Mouse (Mus musculus) lung, embryonic 16.5 days (tissue): ENCODE measurements around the gene Eml4. TPM values are rescaled to one million over a fixed set of nuclear protein-coding genes. Genes with fewer than 3 reads are reported as not detected.

Experiments used
- ATAC-seq: fragments of 200-750 bp; cut with Nextera tagmentation; 2 replicates; pipeline ENCODE4 v1.8.0; 2017; ENCODE audit warnings: low read depth, mild to moderate bottlenecking, moderate library complexity
- H3K27ac ChIP-seq: fragments of 300-500 bp; sonication (generic); 2 replicates; pipeline ENCODE4 v1.5.1; 2014; ENCODE audit warnings: mild to moderate bottlenecking, control low read depth, low read length
- H3K27me3 ChIP-seq: fragments of 300-500 bp; sonication (generic); 2 replicates; pipeline ENCODE4 v1.6.1; 2014; ENCODE audit warnings: low read depth, low read length, mixed read lengths; ENCODE audit not compliant: control insufficient read depth, insufficient read depth
- H3K36me3 ChIP-seq: fragments of 300-500 bp; sonication (generic); 2 replicates; pipeline ENCODE4 v1.6.1; 2014; ENCODE audit warnings: low read length; ENCODE audit not compliant: control insufficient read depth, insufficient read depth
- H3K4me1 ChIP-seq: fragments of 300-500 bp; sonication (generic); replicated peaks from 2 replicates; pipeline ENCODE4 v1.6.1; 2014; ENCODE audit warnings: low read length, mixed read lengths; ENCODE audit not compliant: control insufficient read depth, insufficient read depth
- H3K4me2 ChIP-seq: fragments of 300-500 bp; sonication (generic); 2 replicates; pipeline ENCODE4 v1.6.1; 2014; ENCODE audit warnings: low read depth, low read length, control low read depth
- H3K4me3 ChIP-seq: fragments of 300-500 bp; sonication (generic); 2 replicates; pipeline ENCODE4 v1.5.1; 2014; ENCODE audit warnings: mild to moderate bottlenecking, low read length, control low read depth
- H3K9ac ChIP-seq: fragments of 300-500 bp; sonication (generic); 2 replicates; pipeline ENCODE4 v1.6.1; 2014; ENCODE audit warnings: low read length, control low read depth
- H3K9me3 ChIP-seq: fragments of 300-500 bp; sonication (generic); 2 replicates; pipeline ENCODE4 v1.6.1; 2016; ENCODE audit warnings: low read length; ENCODE audit not compliant: control insufficient read depth
- WGBS: fragments of 180-500 bp; shearing (Covaris S2); extraction: QIAGEN DNeasy Blood & Tissue Kit; methylation state at CpG from one replicate; pipeline ENCODE4 v1.1.7; 2014; 5-methylcytosine and 5-hydroxymethylcytosine counted together
- polyA plus RNA-seq: library from polyadenylated mRNA; unstranded; fragments of >200 nt; fragmentation: Nextera tagmentation; extraction: Ambion mirVana; gene quantifications from 2 replicates; pipeline ENCODE4 v1.2.1, GENCODE M21; 2015

Eml4 gene
- polyA plus RNA-seq, 1 experiment from 2014 or later: 28.6 TPM

GRCm38 (mm10) chr17:83394013-83394412 is 43.3 kb downstream of the Eml4 start:
- Histone ChIP-seq H3K27me3 (no peaks in the 10 kb centered on the region), H3K4me2 (no peak overlapping the region), H3K9ac (no peak overlapping the region), H3K9me3 (no peaks in the 10 kb centered on the region), H3K36me3 (no peaks in the 10 kb centered on the region), H3K4me3 (no peak overlapping the region), H3K4me1 (peaks cover 13% of the 10 kb centered on the region), H3K27ac (no peak overlapping the region)
- 81% methylated on average over 3 of the region's 3 CpGs for WGBS
- ATAC-seq: no peak

- H3K9ac ChIP-seq: no peak overlapping the region
- no peaks in the 10 kb centered on the region for H3K9me3 ChIP-seq
- H3K4me1 ChIP-seq: peaks cover 16% of the 10 kb centered on the region
- no peak overlapping the region for H3K4me3 ChIP-seq
- H3K36me3 ChIP-seq: no peaks in the 10 kb centered on the region
- peak overlapping the region; percentile 16; the same call in 1 of the 2 replicates for H3K4me2 ChIP-seq
- peak overlapping the region; percentile 91 for H3K27ac ChIP-seq
- whole genome bisulfite sequencing: 21% methylated on average over 6 of the region's 6 CpGs
- ATAC-seq: peak; percentile 67
- H3K27me3 ChIP-seq: no peaks in the 10 kb centered on the region
Measured at GRCm38 (mm10) chr17:83397571-83398100, 46.9 kb downstream of the Eml4 start.

DNA sequence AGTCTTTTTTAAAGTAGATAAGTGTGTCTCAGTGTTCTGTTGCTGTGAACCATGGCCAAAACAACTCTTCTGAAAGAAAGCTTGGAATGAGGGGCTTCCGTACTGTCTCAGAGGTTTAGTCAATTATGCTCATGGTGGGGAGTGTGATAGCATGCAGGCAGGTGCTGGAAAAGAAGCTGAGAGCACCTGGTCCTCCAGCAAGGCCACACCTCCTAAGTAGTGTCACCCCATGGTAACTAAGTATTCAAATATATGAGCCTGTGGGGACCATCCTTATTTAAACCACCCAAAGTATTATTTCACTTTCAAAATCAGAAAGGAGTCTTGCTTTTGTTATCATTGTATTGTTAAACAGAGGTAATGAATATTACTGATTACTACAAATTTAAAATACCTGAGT is 48.0 kb downstream of the Eml4 start:
- WGBS: 91% methylated on average over 1 of the region's 1 CpGs
- H3K4me1 ChIP-seq: peaks cover 16% of the 10 kb centered on the region
- peaks cover 7% of the 10 kb centered on the region for H3K36me3 ChIP-seq
- H3K27ac ChIP-seq: no peak overlapping the region
- no peak overlapping the region for H3K4me3 ChIP-seq
- no peak for ATAC-seq
- H3K4me2 ChIP-seq: no peak overlapping the region
- no peaks in the 10 kb centered on the region for H3K27me3 ChIP-seq
- no peaks in the 10 kb centered on the region for H3K9me3 ChIP-seq
- no peak overlapping the region for H3K9ac ChIP-seq

DNA sequence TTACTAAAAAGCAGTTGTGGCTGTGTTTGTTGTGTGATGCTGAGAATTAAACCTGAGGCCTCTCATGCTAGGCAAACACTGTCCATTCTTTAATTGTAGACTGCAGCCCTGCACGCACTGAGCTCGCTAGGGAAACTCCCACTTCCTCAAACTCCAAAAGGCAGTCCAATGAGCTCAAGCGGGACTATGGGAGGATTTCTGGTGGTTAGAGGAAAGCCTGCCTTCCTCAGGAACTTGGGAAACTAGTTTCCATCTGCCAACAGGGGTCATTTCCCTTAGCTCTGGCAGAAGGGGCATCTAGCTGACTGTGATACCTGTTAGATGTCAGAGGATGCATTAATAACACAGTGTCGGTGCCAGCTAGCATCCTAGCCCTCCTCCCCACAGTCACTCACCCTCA is 79.9 kb downstream of the Eml4 start:
- ATAC-seq: no peak

GRCm38 (mm10) chr17:83443406-83443805 is 92.7 kb downstream of the Eml4 start:
- WGBS: 73% methylated on average over 4 of the region's 4 CpGs
- Histone ChIP-seq H3K27me3 (no peaks in the 10 kb centered on the region), H3K4me2 (no peak overlapping the region), H3K4me3 (no peak overlapping the region), H3K4me1 (no peaks in the 10 kb centered on the region), H3K9me3 (no peaks in the 10 kb centered on the region), H3K36me3 (peaks cover 23% of the 10 kb centered on the region), H3K27ac (no peak overlapping the region), H3K9ac (no peak overlapping the region)
- ATAC-seq: no peak

More for the DNA sequence above, 79.9 kb downstream of the Eml4 start:
- Histone ChIP-seq H3K4me1 (no peaks in the 10 kb centered on the region), H3K4me2 (no peak overlapping the region), H3K27ac (no peak overlapping the region), H3K36me3 (peaks cover 13% of the 10 kb centered on the region), H3K9ac (no peak overlapping the region), H3K4me3 (no peak overlapping the region), H3K9me3 (no peaks in the 10 kb centered on the region), H3K27me3 (no peaks in the 10 kb centered on the region)
- 65% methylated on average over 4 of the region's 4 CpGs for WGBS

DNA sequence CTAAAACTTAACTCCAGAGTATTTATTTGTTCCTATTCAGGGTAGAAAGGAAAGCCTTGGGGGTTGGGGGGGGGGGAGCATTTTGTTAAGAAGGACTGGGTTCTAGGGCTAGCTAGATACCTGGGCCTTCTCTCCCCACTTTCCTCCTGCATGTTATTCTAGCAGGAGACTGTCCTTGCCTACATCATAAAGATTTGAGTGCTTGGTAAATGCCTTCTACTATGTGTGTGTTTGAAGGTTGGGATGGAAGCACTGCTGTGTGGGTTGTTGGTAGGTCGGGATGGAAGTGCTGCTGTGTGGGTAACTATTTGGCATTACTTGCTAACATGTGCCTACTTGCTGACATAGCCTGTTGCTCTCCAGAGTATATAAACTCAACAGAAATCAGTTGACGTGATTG is 98.9 kb downstream of the Eml4 start:
- Histone ChIP-seq H3K9ac (no peak overlapping the region), H3K27me3 (no peaks in the 10 kb centered on the region), H3K4me2 (no peak overlapping the region), H3K36me3 (peaks cover 28% of the 10 kb centered on the region), H3K27ac (no peak overlapping the region), H3K9me3 (no peaks in the 10 kb centered on the region), H3K4me3 (no peak overlapping the region), H3K4me1 (no peaks in the 10 kb centered on the region)
- no peak for ATAC-seq
- 91% methylated on average over 2 of the region's 2 CpGs for WGBS

DNA sequence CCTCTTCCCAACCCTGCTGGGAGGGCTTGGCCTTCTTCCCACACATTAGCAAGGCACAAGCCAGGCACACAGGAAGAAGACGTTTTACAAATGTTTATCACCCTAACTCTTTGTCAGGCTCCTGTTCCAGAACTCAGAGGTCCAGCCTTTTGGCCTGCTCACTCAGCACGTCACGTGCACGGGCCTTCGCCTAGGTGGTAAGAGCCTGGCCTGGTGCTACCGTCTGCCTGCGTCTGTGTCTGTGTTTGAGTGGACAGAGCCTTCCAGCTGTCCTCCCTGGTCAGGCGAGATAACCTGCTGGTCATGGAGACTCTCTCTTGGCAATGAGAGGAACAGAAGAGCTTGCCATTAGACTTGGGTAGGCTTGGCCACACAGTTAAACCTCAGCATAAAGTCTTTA is 100.6 kb downstream of the Eml4 start:
- Histone ChIP-seq H3K9me3 (no peaks in the 10 kb centered on the region), H3K4me1 (no peaks in the 10 kb centered on the region), H3K4me2 (no peak overlapping the region), H3K9ac (no peak overlapping the region), H3K36me3 (peaks cover 35% of the 10 kb centered on the region), H3K27ac (no peak overlapping the region), H3K4me3 (no peak overlapping the region), H3K27me3 (no peaks in the 10 kb centered on the region)
- ATAC-seq: no peak
- 83% methylated on average over 8 of the region's 8 CpGs for WGBS

- peaks cover 37% of the 10 kb centered on the region for H3K36me3 ChIP-seq
- 96% methylated on average over 3 of the region's 3 CpGs for WGBS
- no peaks in the 10 kb centered on the region for H3K27me3 ChIP-seq
- no peak overlapping the region for H3K27ac ChIP-seq
- H3K9ac ChIP-seq: no peak overlapping the region
- H3K4me3 ChIP-seq: no peak overlapping the region
- no peaks in the 10 kb centered on the region for H3K4me1 ChIP-seq
- ATAC-seq: no peak
- no peaks in the 10 kb centered on the region for H3K9me3 ChIP-seq
- no peak overlapping the region for H3K4me2 ChIP-seq
Measured at GRCm38 (mm10) chr17:83451796-83452195, 101.1 kb downstream of the Eml4 start.

GRCm38 (mm10) chr17:83452451-83452850 is 101.7 kb downstream of the Eml4 start:
- Histone ChIP-seq H3K4me1 (no peaks in the 10 kb centered on the region), H3K9me3 (no peaks in the 10 kb centered on the region), H3K27me3 (no peaks in the 10 kb centered on the region), H3K27ac (no peak overlapping the region), H3K4me3 (no peak overlapping the region), H3K36me3 (peaks cover 40% of the 10 kb centered on the region), H3K9ac (no peak overlapping the region), H3K4me2 (no peak overlapping the region)
- 77% methylated on average over 8 of the region's 8 CpGs for WGBS
- no peak for ATAC-seq

- 75% methylated on average over 5 of the region's 5 CpGs for WGBS
- H3K36me3 ChIP-seq: peaks cover 49% of the 10 kb centered on the region
- H3K4me3 ChIP-seq: no peak overlapping the region
Measured at GRCm38 (mm10) chr17:83453587-83453986, 102.9 kb downstream of the Eml4 start.

More at GRCm38 (mm10) chr17:83453587-83453986, 102.9 kb downstream of the Eml4 start:
- Histone ChIP-seq H3K4me1 (no peaks in the 10 kb centered on the region), H3K9ac (no peak overlapping the region), H3K27me3 (no peaks in the 10 kb centered on the region), H3K27ac (no peak overlapping the region), H3K9me3 (no peaks in the 10 kb centered on the region), H3K4me2 (no peak overlapping the region)
- no peak for ATAC-seq
